Mouse (Mus musculus): Measurements from ENCODE around the gene Lcn5. TPM values are rescaled to one million over a fixed set of nuclear protein-coding genes. Genes with fewer than 3 reads are reported as not detected.

Lcn5 gene
- not detected for total RNA-seq (2023)

DNA sequence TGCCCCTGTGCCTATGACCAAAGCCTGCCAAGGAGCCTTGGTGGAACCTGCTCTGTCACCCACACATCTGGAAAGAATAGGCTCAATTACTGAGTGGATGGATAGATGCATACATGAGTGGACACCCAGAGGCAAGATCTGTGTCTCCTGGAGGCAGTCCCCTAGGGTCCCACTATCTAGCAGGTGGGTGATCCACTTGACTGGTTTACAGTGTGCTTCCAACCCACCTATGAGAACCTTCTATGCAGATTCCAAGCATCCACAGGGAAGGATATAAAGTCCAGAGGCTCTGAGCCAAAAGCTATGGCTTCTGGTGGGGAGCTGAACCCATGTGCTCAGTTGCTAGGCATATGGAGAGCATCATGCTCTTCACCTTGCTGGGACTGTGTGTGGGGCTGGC lies at the start of gene Lcn5:
Gene Lcn5 (plus strand): TSS at position 301 of the 400 bp plus-strand sequence.

DNA sequence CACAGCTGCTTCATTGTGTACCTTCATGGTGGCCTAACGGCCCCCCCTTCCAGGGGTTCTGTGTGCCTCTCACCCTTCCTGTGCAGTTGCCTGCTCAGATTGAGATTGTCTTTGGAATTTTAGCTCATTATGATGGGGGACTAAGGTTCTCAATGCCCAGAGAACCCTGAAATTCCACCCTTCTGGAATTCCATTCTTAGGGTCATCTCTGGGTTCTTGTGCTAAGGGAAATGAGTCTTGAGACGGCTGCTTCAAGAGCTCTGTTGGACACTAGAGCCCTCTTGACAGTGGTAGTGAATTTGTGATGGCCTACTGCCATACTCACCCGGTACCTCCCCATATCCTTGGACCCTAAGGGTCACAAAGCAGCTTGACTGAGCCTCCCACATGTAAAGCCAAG lies 40.2 kb upstream of the Lcn5 start, which contains the start of gene Ccdc183:
Gene Ccdc183 (minus strand): TSS at position 101 of the 400 bp plus-strand sequence.

DNA sequence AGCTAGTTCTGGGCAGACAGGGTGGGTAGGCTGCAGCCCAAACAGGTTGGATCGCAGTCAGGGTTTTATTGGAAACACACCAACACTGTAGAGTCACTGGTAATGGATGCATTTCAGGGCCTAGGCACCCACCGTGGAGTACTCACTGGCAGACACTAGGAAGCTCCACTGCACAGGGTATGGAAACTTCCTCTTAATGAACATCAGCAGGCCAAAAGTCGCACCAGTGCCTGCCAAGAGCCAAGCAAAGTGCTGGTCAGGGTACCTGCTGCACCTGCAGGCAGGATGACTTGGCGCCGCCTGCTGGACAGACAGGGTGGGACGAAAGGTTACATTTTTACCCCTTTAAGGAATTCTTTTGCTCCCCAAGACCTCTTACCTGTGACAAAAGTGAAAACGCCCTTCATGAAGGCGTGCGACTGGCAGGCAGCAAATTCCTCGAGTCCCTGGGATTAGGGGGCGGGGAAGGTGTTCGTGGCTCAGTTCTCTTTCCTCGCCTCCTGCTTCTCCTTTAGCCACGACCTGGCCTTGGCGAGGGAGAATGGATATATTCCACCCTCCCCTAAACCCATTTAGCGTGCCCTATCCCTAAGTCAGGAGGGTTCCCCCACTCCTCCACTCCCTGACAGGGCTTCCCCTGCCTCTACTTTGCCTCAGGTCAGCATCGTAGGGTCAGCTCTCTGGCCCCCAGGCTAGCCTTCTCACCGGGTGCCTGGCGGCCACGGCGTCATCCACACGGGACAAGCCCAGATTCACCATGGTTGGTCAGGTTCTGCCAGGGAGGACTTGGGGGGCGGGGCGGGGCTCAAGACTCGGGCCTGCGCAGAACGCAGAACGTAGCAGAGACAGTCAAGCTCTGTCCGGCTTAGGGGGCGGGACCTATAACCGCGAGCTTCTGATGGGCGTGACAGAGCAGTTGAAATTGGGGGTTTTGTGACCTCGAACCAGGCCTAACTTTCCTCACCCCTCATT lies 36.2 kb upstream of the Lcn5 start, which contains the start of gene Tmem141:
Gene Tmem141 (minus strand): TSS at position 777 of the 972 bp plus-strand sequence.

DNA sequence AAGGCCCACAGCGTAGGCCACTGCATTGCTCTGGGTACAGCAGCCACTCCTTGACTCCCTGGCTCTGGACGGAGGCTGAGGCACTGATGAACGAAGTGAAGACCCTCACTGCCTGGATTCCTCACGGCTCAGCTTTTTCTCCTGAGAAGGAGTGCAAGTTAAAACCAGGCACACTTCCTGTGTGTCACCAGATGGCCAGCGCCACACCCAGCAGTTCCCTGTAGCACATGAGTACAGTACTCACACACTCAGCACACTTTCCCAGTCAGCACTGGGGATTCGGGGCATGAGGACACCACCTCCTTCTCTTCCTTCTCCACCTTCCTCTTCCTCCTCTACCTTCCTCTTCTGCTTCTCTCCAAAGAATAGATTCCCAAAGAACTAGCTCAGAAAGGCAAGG lies 29.9 kb upstream of the Lcn5 start, which contains the start of gene Fcna:
Gene Fcna (minus strand): TSS at position 220 of the 400 bp plus-strand sequence.

GRCm38 (mm10) chr2:25652902-25653301 lies 4.8 kb upstream of the Lcn5 start, which contains the start of gene Lcn8:
Lcn8 (plus strand) TSS chr2:25653120.

DNA sequence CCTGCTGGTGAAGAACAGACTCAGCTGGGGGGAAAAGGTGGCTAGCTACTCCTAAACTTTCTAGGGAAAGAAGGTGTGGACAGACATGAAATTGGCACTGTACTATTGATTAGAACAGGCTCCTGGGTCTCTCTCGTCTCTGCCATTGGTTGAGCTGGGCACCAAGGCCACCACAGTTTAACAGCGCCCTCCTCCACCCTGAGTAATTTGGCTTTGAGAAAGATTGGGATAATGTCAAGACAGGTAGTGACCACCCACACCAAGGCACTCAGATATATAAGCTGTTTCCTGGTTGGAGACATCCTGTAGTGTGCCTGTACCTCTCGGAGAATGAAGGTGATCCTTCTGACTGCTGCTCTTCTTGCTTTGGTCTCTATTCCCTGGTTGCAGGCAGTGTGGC lies 18.7 kb downstream of the Lcn5 start, which contains the start of gene Lcn6:
Gene Lcn6 (plus strand): TSS at position 301 of the 400 bp plus-strand sequence.

GRCm38 (mm10) chr2:25682426-25682825 lies 24.7 kb downstream of the Lcn5 start, which contains the start of gene Lcn10:
Lcn10 (plus strand) TSS chr2:25682726.

DNA sequence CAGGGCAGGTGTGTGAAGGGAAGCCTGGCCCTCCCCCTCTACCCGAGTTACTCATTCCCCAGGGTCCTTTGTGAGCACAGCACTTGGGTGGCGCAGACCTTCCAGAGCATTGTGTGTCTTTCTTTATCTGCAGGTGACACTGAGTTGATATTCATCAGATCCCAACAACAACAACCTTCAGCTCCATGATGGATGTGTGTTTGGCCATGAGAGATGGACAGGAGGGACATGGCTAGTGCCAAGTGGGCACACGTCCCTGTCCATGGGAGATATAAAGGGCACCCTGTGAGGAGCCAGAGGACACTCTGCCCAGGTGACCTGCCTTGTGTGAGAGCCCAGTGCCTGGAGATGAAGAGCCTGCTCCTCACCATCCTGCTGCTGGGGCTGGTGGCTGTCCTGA lies 42.0 kb downstream of the Lcn5 start, which contains the start of gene Obp2a:
Gene Obp2a (plus strand): TSS at position 301 of the 400 bp plus-strand sequence.

GRCm38 (mm10) chr2:25706643-25707481 lies 49.1 kb downstream of the Lcn5 start, which contains the start of gene Bmyc:
Bmyc (plus strand) TSS chr2:25706739.

Other genes starting within 250 kb of the Lcn5 start
- gene Fut7, start 234.7 kb upstream of the Lcn5 start, total RNA-seq (2023) = 10 to 100 TPM; 16.2 to 20.1 TPM
- gene Abca2, start 229.2 kb upstream of the Lcn5 start, total RNA-seq (2023) = 10 to 100 TPM; 17.7 to 22.9 TPM
- gene Clic3, start 201.1 kb upstream of the Lcn5 start, total RNA-seq (2023) = not detected
- 10 to 100 TPM; 44.7 to 53.4 TPM for gene Paxx, start 196.9 kb upstream of the Lcn5 start, total RNA-seq (2023)
- gene Ptgds, start 187.9 kb upstream of the Lcn5 start, total RNA-seq (2023) = not detected
- not detected for gene Lcn12, start 164.0 kb upstream of the Lcn5 start, total RNA-seq (2023)
- 10 to 100 TPM; 26.8 to 28.7 TPM for gene Fbxw5, start 157.2 kb upstream of the Lcn5 start, total RNA-seq (2023)
- gene C8g, start 156.2 kb upstream of the Lcn5 start, total RNA-seq (2023) = under 1 TPM; 0.44 to 0.64 TPM
- 10 to 100 TPM; 21.6 to 24.3 TPM for gene Traf2, start 111.0 kb upstream of the Lcn5 start, total RNA-seq (2023)
- 10 to 100 TPM; 87.5 to 92.7 TPM for gene Edf1, start 100.1 kb upstream of the Lcn5 start, total RNA-seq (2023)
- gene Mamdc4, start 83.1 kb upstream of the Lcn5 start, total RNA-seq (2023) = under 1 TPM; 0.42 to 0.62 TPM
- 1 to 10 TPM; 4.7 to 5.8 TPM for gene Phpt1, start 82.7 kb upstream of the Lcn5 start, total RNA-seq (2023)
- not detected for gene Ajm1, start 76.2 kb upstream of the Lcn5 start, total RNA-seq (2023)
- gene Rabl6, start 49.4 kb upstream of the Lcn5 start, total RNA-seq (2023) = 10 to 100 TPM; 28.3 to 46.4 TPM
- gene Ccdc183, start 40.3 kb upstream of the Lcn5 start, total RNA-seq (2023) = not detected
- 1 to 10 TPM; 3.5 to 4.4 TPM for gene Tmem141, start 35.9 kb upstream of the Lcn5 start, total RNA-seq (2023)
- 1 to 10 TPM; 1.8 to 2.7 TPM for gene Fcna, start 29.9 kb upstream of the Lcn5 start, total RNA-seq (2023)
- gene Lcn8, start 4.8 kb upstream of the Lcn5 start, total RNA-seq (2023) = not detected
- gene Lcn6, start 18.8 kb downstream of the Lcn5 start, total RNA-seq (2023) = not detected
- not detected for gene Lcn10, start 24.8 kb downstream of the Lcn5 start, total RNA-seq (2023)
- gene Obp2a, start 42.1 kb downstream of the Lcn5 start, total RNA-seq (2023) = not detected
- 1 to 10 TPM; 4.0 to 6.7 TPM for gene Bmyc, start 48.8 kb downstream of the Lcn5 start, total RNA-seq (2023)
- gene Obp2b, start 79.1 kb downstream of the Lcn5 start, total RNA-seq (2023) = not detected
- not detected for gene Lcn3, start 107.6 kb downstream of the Lcn5 start, total RNA-seq (2023)
- not detected for gene Lcn11, start 119.1 kb downstream of the Lcn5 start, total RNA-seq (2023)
- not detected for gene Gm13539, start 124.3 kb downstream of the Lcn5 start, total RNA-seq (2023)
- not detected for gene Glt6d1, start 157.9 kb downstream of the Lcn5 start, total RNA-seq (2023)
- gene Lcn9, start 165.2 kb downstream of the Lcn5 start, total RNA-seq (2023) = not detected
- gene Sohlh1, start 189.3 kb downstream of the Lcn5 start, total RNA-seq (2023) = not detected
- not detected for gene Kcnt1, start 205.8 kb downstream of the Lcn5 start, total RNA-seq (2023)